Mouse (Mus musculus) central nervous system, embryonic 18 days (tissue): ENCODE results near the gene Fbl. TPM values are rescaled to one million over a fixed set of nuclear protein-coding genes. Genes with fewer than 3 reads are reported as not detected.

ENCODE experiments used
- polyA plus RNA-seq: library from polyadenylated mRNA; depleted of rRNA; stranded (reverse); fragments of >200 nt; gene quantifications from 2 replicates; pipeline ENCODE4 v1.2.3, GENCODE M21; 2012; rRNA removed

Fbl gene
- polyA plus RNA-seq: 203 and 219 TPM in 2 replicates

DNA sequence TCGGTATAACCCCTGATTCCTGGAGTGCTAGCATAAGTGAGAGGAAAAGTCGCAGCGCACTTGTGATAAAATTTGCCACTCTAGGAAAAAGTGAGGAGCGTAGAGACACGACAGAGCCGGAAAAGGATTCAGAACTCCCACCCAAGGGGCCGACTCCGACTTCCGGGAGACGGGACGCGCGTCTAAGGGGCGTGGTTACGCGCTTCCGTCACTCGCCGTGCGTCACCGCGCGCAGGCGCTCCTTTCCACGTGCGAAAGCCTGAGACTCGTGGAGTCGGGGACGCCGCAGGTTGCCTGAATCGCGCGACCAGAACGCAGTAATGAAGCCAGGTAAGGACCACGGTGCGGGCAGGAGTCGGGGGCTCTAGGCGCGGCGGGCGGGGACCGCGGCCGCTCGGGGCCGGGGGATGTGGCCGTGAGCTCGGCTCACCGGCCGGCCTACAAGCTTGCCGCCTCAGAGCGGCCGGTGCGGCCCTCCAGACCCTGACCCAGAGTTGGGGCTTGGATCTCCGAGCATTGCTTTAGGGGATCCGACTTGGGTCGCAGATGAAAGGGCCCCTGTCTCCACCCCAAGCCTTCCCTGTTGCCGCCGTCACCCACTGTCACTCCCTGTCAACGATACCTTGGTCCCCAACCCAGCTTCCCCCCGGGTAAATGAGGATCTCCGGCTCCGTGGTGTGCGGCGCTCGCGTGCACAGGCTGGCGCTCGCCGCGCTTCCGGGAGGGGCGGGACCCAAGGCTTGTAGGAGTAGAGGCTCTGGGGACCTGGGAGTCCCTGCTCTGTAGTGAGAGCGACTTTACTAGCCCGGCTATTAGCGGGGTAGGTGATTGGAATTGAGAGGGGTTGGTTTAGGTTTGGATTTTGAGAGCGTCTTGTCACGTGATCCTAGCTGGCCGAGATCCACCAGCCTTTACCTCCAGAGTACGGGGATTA lies at the start of gene Fbl:
Gene Fbl (plus strand): TSS at position 222 of the 934 bp plus-strand sequence.

DNA sequence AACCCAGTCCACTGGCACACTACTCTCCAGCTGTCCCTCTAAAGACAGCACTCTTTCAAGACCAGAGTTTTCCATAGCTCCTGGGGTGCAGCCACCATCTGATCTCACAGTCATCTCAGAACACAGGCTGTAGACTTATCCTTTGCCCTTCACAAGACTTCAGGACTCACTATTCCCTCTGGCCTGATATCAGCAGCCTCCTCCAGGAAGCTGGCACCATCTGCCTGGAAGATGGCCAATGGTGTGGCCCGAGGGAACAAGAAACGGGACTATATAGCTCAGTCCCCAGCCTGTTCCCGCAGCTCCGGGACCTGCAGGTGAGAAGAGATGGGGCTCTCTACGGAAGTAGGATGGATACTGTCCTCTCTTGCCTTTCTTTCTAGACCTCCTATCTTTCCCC lies 40.3 kb upstream of the Fbl start, which contains the start of gene 9530053A07Rik:
Gene 9530053A07Rik (plus strand): TSS at position 301 of the 400 bp plus-strand sequence.

DNA sequence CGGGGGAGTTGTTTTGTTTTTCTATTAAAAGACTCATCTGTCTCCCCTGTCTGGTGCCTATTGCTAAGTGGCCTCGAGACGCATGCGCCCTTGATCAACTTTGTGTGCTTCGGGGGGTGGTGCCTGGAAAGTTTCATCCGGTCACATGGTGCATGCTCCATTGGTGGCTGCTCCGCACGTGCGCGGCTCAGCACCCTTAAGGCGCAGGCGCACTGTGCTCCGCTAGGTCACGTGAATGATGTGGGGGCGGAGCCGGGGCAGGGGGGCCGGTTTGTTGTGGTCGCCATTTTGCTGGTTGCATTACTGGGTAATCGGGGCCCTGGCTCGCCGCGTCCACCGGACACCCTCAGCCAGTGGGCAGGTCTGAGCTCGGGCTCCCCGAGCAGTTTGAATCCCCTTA lies 9.7 kb downstream of the Fbl start, which contains the start of gene Dyrk1b:
Gene Dyrk1b (plus strand): TSS at position 242 of the 400 bp plus-strand sequence.

Other genes starting within 250 kb of the Fbl start
- gene Zfp974, start 240.2 kb upstream of the Fbl start, polyA plus RNA-seq: 8.6 and 9.4 TPM in 2 replicates
- 9.6 and 10.5 TPM in 2 replicates for gene Zfp780b, start 190.5 kb upstream of the Fbl start, polyA plus RNA-seq
- 3.4 and 4.5 TPM in 2 replicates for gene Zfp850, start 155.6 kb upstream of the Fbl start, polyA plus RNA-seq
- gene Psmc4, start 119.6 kb upstream of the Fbl start, polyA plus RNA-seq: 228 and 235 TPM in 2 replicates
- gene Fcgbp, start 98.5 kb upstream of the Fbl start, polyA plus RNA-seq: 0.43 and 0.49 TPM in 2 replicates
- 0.03 TPM in 2 replicates for gene 9530053A07Rik, start 40.2 kb upstream of the Fbl start, polyA plus RNA-seq
- gene Dyrk1b, start 9.8 kb downstream of the Fbl start, polyA plus RNA-seq: 24.1 and 28.7 TPM in 2 replicates
- 78.5 and 79.8 TPM in 2 replicates for gene Eid2, start 98.2 kb downstream of the Fbl start, polyA plus RNA-seq
- 46.2 and 47.3 TPM in 2 replicates for gene Eid2b, start 108.0 kb downstream of the Fbl start, polyA plus RNA-seq
- 1.9 and 2.3 TPM in 2 replicates for gene Selenov, start 121.5 kb downstream of the Fbl start, polyA plus RNA-seq
- 13.5 and 13.6 TPM in 2 replicates for gene Dll3, start 132.5 kb downstream of the Fbl start, polyA plus RNA-seq
- 87.3 and 91.7 TPM in 2 replicates for gene Timm50, start 142.4 kb downstream of the Fbl start, polyA plus RNA-seq
- gene Supt5, start 169.0 kb downstream of the Fbl start, polyA plus RNA-seq: 98.1 and 101 TPM in 2 replicates
- gene Rps16, start 180.9 kb downstream of the Fbl start, polyA plus RNA-seq: 1,114 and 1,140 TPM in 2 replicates
- gene Plekhg2, start 202.9 kb downstream of the Fbl start, polyA plus RNA-seq: 13.5 and 19.5 TPM in 2 replicates
- gene Zfp36, start 210.5 kb downstream of the Fbl start, polyA plus RNA-seq: 2.6 and 4.6 TPM in 2 replicates
- gene Med29, start 223.0 kb downstream of the Fbl start, polyA plus RNA-seq: 43.0 and 44.9 TPM in 2 replicates
- gene Paf1, start 223.2 kb downstream of the Fbl start, polyA plus RNA-seq: 104 and 110 TPM in 2 replicates